Mouse (Mus musculus) neural tube, embryonic 10.5 days (tissue): Measurements from ENCODE around the gene Col6a5.
"Not testable (repeated sequence)": the region's sequence is repeated elsewhere in the genome, so short reads cannot be mapped to it uniquely, and the experiment has no call there.

Source experiments
- DNase-seq: peaks from one replicate; pipeline ENCODE4 v3.0.0-alpha.2; 2017; ENCODE audit warnings: low spot score; ENCODE audit errors: extremely low spot score

Col6a5 gene

GRCm38 (mm10) chr9:105910166-105910565 lies 50.3 kb downstream of the Col6a5 start:
- no peak for DNase-seq

- no peak for DNase-seq
These were observed 51.1 kb downstream of the Col6a5 start for GRCm38 (mm10) chr9:105909352-105909751.

GRCm38 (mm10) chr9:105907411-105907810 lies 53.0 kb downstream of the Col6a5 start:
- no peak for DNase-seq

- DNase-seq: no peak
These were observed 72.9 kb downstream of the Col6a5 start for GRCm38 (mm10) chr9:105887521-105887920.

- no peak for DNase-seq
These were observed 75.6 kb downstream of the Col6a5 start for GRCm38 (mm10) chr9:105884656-105885430.

- DNase-seq: no peak
These were observed 79.7 kb downstream of the Col6a5 start for GRCm38 (mm10) chr9:105880743-105881142.

- DNase-seq: no peak
These were observed 81.9 kb downstream of the Col6a5 start for GRCm38 (mm10) chr9:105878365-105879108.

- no peak for DNase-seq
These were observed 84.3 kb downstream of the Col6a5 start for GRCm38 (mm10) chr9:105876124-105876523.

GRCm38 (mm10) chr9:105871643-105872042 lies 88.8 kb downstream of the Col6a5 start:
- no peak for DNase-seq

GRCm38 (mm10) chr9:105857773-105858172 lies 102.7 kb downstream of the Col6a5 start:
- peak; percentile 73 for DNase-seq

GRCm38 (mm10) chr9:105852778-105853065 lies 107.7 kb downstream of the Col6a5 start:
- DNase-seq: no peak

- no peak for DNase-seq
These were observed 108.2 kb downstream of the Col6a5 start for GRCm38 (mm10) chr9:105852015-105852777.

- DNase-seq: no peak
These were observed 109.4 kb downstream of the Col6a5 start for GRCm38 (mm10) chr9:105851011-105851410.

GRCm38 (mm10) chr9:105848396-105848795 lies 112.0 kb downstream of the Col6a5 start:
- no peak for DNase-seq

- DNase-seq: no peak
These were observed 113.2 kb downstream of the Col6a5 start for GRCm38 (mm10) chr9:105847261-105847660.

- not testable (repeated sequence) for DNase-seq
These were observed 119.1 kb downstream of the Col6a5 start for GRCm38 (mm10) chr9:105841386-105841785.

GRCm38 (mm10) chr9:105839147-105839515 lies 121.3 kb downstream of the Col6a5 start:
- no peak for DNase-seq

GRCm38 (mm10) chr9:105838396-105839146 lies 121.9 kb downstream of the Col6a5 start:
- DNase-seq: no peak

GRCm38 (mm10) chr9:105835587-105835986 lies 124.9 kb downstream of the Col6a5 start:
- DNase-seq: no peak

GRCm38 (mm10) chr9:105834799-105835198 lies 125.6 kb downstream of the Col6a5 start:
- no peak for DNase-seq

GRCm38 (mm10) chr9:105831291-105831690 lies 129.2 kb downstream of the Col6a5 start:
- DNase-seq: no peak
